9 mouse cellular contexts compared by ENCODE assay signal in genomic region chr5:73193627-73194026, GRCm38 (mm10).
A peak's percentile ranks its signal among the peaks of the same experiment; 100 is the strongest.
DNase-seq lines count a peak whose midpoint lies in the region; ATAC-seq and TF ChIP-seq lines count a peak whose summit lies in the region.
"Had no signal": no experiment of that assay in that cellular context is flagged by ENCODE, and none has a peak within 500 bp of the region (broad histone marks: within the 10 kb centered on the region; RNA-seq: fewer than 3 reads in every experiment).

No protein-coding gene starts in this region.

- no peaks in the 10 kb centered on the region for H3K4me1 ChIP-seq in embryonic facial prominence, embryonic 11.5 days (ENCODE audit: control insufficient read depth, insufficient read depth, low read length)
- peaks cover 21% of the 10 kb centered on the region; the same call in 1 of the 2 replicates for H3K4me1 ChIP-seq in embryonic facial prominence, embryonic 10.5 days
- H3K4me1 ChIP-seq in lung, embryonic 14.5 days (ENCODE audit: insufficient read depth): no peaks in the 10 kb centered on the region

- H3K9me3 ChIP-seq in embryonic facial prominence, embryonic 11.5 days (replicated peaks; ENCODE audit: control insufficient read depth, low read length): no peaks in the 10 kb centered on the region
- H3K9me3 ChIP-seq in embryonic facial prominence, embryonic 10.5 days: 0 out of 2 replicates have a peak, but pooled peaks cover 1% of the 10 kb centered on the region
- H3K9me3 ChIP-seq in lung, embryonic 14.5 days (ENCODE audit: low read depth, low read length): no peaks in the 10 kb centered on the region; the same call in 1 of the 2 replicates

- H3K4me2 ChIP-seq in embryonic facial prominence, embryonic 11.5 days (ENCODE audit: low read depth, low read length): no peak overlapping the region
- peak overlapping the region; percentile 29; the same call in 1 of the 2 replicates for H3K4me2 ChIP-seq in lung, embryonic 14.5 days

- H3K36me3 ChIP-seq in embryonic facial prominence, embryonic 11.5 days (replicated peaks; ENCODE audit: control insufficient read depth, insufficient read depth, low read depth, low read length): no peaks in the 10 kb centered on the region; the same call in 1 of the 2 replicates
- peaks cover 26% of the 10 kb centered on the region for H3K36me3 ChIP-seq in embryonic facial prominence, embryonic 10.5 days (replicated peaks)
- H3K36me3 ChIP-seq in lung, embryonic 14.5 days (ENCODE audit: insufficient read depth): no peaks in the 10 kb centered on the region

- ATAC-seq in embryonic facial prominence, embryonic 11.5 days (replicated peaks; ENCODE audit: insufficient number of reproducible peaks, low FRiP score, low TSS enrichment, low read depth): 0 out of 2 replicates have a peak, but pooled peaks have one; percentile 44
- peak; percentile 68 for ATAC-seq in lung, embryonic 14.5 days (ENCODE audit: insufficient read depth)

- 62% methylated on average over 10 of the region's 10 CpGs for WGBS in embryonic facial prominence, embryonic 11.5 days
- 66% methylated on average over 10 of the region's 10 CpGs for WGBS in embryonic facial prominence, embryonic 10.5 days
- 39% methylated on average over 10 of the region's 10 CpGs for WGBS in lung, embryonic 14.5 days

- H3K9ac ChIP-seq in embryonic facial prominence, embryonic 11.5 days (replicated peaks; ENCODE audit: low read length): no peak overlapping the region
- no peak overlapping the region for H3K9ac ChIP-seq in lung, embryonic 14.5 days

- H3K27me3 ChIP-seq in embryonic facial prominence, embryonic 11.5 days (ENCODE audit: control insufficient read depth, insufficient read depth, low read length): no peaks in the 10 kb centered on the region
- H3K27me3 ChIP-seq in embryonic facial prominence, embryonic 10.5 days (replicated peaks; ENCODE audit: low read depth, poor library complexity, severe bottlenecking): no peaks in the 10 kb centered on the region
- no peaks in the 10 kb centered on the region for H3K27me3 ChIP-seq in lung, embryonic 14.5 days (ENCODE audit: insufficient read depth, low read length)

- no peak for DNase-seq in embryonic facial prominence, embryonic 11.5 days (ENCODE audit: low spot score)
- DNase-seq in embryonic facial prominence, embryonic 10.5 days (ENCODE audit: low spot score): no peak
- DNase-seq in thymus, postnatal 4 days: peak; percentile 33
- DNase-seq in thymus, postnatal 36 days: no peak
- peak; percentile 30 for DNase-seq in lung, embryonic 14.5 days
- no peak for DNase-seq in testis, postnatal 14 days (ENCODE audit: low spot score)
- DNase-seq in layer of hippocampus, adult 18-20 months (ENCODE audit: low spot score in 2 of 2): no peak
- DNase-seq in left cerebral cortex, adult 8-10 months (ENCODE audit: low spot score in 2 of 2): no peak
- DNase-seq: kidney, adult 11 months had no signal

- no peak for TF ChIP-seq CTCF in lung, embryonic 14.5 days (IDR thresholded peaks at IDR 0.05; ENCODE audit: low read depth)

- H3K4me3 ChIP-seq in embryonic facial prominence, embryonic 11.5 days (ENCODE audit: low read depth, low read length): no peak overlapping the region
- H3K4me3 ChIP-seq in embryonic facial prominence, embryonic 10.5 days: no peak overlapping the region
- no peak overlapping the region for H3K4me3 ChIP-seq in lung, embryonic 14.5 days (ENCODE audit: low read depth, low read length)

- H3K27ac ChIP-seq in embryonic facial prominence, embryonic 11.5 days (replicated peaks; ENCODE audit: low read depth, low read length): no peak overlapping the region
- no peak overlapping the region for H3K27ac ChIP-seq in embryonic facial prominence, embryonic 10.5 days (replicated peaks)
- H3K27ac ChIP-seq in lung, embryonic 14.5 days (ENCODE audit: low read depth): peak overlapping the region; percentile 6; the same call in 1 of the 2 replicates

Comparison
In these comparisons a context has a peak if more than half of its experiments do, and no peak if none do; other contexts are left out.
1. DNase-seq: peak in thymus, postnatal 4 days (single experiment) and lung, embryonic 14.5 days (single experiment); none in embryonic facial prominence, embryonic 11.5 days (single experiment), embryonic facial prominence, embryonic 10.5 days (single experiment), thymus, postnatal 36 days (0 of 2), testis, postnatal 14 days (single experiment), layer of hippocampus, adult 18-20 months (0 of 2) and left cerebral cortex, adult 8-10 months (0 of 2).